Mouse (Mus musculus) telencephalon, adult 2 months (tissue): ENCODE measurements at regions not wholly inside any gene's neighbourhood (a gene's known extent, or its start where the extent isn't known, plus 50 kb on each side); places are given as distances from the start of the nearest gene placed in this dataset.
"Not testable (repeated sequence)": the region's sequence is repeated elsewhere in the genome, so short reads cannot be mapped to it uniquely, and the experiment has no call there.

Experiments used
- DNase-seq: peaks from one replicate; pipeline ENCODE4 v3.0.0-alpha.2; 2011; ENCODE audit warnings: low read depth, low spot score

DNA sequence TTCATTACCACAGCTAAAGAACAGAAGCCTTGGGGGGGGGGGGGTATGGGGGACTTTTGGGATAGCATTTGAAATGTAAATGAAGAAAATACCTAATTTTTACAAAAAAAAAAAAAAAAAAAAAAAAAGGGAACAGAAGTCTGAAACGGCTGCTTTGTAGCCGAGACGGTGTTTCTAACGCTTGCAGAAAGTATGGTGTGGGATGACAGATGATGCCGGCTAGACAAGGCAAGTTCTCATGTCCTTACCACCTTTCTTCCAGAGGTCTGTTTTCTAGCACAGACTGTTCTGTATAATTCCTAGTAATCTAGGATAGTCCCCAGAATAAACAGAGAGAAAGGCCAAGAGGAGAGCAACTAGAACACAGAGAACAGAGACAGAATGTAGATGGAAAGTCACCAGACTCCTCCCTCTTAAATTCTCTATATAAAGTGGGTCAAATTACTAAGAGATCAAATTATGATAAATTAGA is 67.2 kb upstream of the Chd2 start:
- DNase-seq: no peak

DNA sequence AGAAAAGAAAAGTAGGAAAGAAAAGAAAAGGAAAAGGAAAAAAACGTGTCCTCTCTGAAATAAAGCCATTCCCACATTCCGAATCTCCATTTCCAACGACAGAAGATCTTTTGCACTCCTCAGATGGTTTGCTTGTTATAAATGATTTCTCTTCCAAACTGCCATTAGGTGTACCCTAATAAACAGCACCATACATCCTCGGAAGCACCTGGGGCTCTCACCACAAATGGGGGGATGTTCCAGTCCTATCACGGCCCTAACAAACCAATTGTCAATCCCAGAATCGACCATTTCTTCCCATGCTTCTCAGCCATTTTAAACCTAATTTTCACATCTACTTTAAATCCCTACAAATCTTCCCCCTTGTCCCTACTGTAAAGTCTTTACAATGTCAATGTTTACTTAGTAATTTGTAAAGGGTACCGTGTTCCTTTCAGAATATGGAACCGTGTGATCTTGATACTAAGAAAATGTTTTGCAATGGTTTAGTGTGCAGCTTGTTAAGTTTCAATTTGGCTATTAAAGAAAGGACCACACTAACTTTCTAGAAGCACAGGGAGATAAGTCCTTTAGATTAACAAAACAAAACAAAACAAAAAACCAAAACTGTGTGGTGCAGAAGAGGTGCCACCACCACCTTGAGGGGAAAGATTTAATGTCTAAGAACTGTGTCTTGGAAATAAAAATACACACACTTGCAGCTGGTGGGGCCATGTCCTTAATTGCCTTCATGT is 66.6 kb upstream of the Chd2 start:
- DNase-seq: no peak

DNA sequence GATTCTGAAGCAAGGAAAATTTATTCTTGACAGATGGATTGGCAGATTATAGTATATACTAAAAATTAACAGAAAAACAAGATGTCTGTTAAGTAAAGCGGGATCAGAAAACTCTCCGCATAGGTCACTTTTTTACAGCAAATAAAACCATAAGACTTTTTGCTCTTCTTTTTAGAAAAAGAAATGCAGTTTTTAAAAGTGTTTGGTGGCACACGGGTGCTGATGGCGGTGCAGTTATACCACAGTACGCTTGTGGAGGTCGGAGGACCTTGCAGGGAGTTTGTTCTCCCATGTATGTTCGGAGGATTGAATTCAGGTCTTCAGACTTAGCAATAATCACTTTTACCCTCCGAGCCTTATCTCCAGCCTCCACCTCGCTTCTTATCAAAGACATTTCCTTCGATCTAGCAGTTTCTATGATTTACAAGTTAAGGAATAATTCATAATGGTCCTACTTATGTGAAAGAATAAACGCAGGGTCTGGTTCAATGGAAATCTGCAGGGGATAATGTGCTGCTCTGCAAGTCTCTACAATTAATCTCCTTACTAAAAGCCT is 65.9 kb upstream of the Chd2 start:
- no peak for DNase-seq

DNA sequence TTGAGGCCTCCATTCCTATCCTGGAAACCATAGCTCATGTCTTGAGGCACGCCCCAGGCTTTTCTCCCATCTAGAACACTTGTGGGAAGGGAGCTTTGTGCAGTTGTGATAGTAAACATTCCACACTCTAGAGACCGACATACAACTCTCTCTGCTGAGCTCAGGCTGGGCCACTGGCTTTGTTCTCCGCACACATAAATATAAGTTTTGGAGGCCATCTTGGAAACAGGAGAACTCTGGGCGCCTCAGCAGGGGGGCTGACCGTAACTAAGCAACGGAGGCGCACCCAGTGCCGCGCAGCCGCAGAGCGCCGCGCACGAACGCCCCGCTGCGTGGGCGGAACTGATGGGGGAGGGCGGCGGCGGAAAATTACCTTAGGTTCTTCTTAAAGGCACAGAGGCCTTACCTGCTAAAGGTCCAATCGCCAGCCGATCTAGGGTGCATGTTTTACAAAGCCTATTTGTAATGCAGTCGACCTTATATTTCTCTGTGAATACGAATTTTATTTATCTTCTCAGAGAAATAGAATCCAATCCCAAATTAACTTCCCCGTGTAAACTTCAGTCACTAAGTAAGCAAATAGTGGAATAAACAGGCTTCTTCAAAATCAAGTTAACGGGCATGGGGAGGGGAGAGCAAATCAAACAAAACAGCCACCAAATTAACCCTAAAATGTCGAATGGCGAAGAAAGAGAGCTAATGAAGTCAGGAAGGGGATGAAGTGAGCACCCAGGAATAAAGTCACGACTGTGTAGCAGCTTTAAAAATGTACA is 65.2 kb upstream of the Chd2 start:
- peak; percentile 88 for DNase-seq

DNA sequence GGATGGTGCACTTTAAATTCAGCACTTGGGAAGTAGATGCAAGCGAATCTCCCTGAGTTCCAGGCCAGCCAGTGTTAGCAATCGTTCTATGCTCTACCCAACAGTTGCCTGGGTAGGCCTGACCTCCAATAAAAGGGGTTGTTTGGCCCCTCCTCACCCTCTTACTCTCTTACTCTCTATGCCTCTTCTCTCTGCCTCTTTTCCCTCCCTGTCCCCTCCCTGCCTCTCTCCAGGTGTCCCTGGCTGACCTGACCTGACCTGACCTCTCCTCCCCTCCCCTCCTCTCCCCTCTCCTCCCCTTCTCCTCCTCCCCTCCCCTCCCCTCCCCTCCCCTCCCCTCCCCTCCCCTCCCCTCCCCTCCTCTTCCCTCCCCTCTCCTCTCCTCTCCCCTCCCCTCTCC is 63.0 kb upstream of the Chd2 start:
- DNase-seq: no peak

DNA sequence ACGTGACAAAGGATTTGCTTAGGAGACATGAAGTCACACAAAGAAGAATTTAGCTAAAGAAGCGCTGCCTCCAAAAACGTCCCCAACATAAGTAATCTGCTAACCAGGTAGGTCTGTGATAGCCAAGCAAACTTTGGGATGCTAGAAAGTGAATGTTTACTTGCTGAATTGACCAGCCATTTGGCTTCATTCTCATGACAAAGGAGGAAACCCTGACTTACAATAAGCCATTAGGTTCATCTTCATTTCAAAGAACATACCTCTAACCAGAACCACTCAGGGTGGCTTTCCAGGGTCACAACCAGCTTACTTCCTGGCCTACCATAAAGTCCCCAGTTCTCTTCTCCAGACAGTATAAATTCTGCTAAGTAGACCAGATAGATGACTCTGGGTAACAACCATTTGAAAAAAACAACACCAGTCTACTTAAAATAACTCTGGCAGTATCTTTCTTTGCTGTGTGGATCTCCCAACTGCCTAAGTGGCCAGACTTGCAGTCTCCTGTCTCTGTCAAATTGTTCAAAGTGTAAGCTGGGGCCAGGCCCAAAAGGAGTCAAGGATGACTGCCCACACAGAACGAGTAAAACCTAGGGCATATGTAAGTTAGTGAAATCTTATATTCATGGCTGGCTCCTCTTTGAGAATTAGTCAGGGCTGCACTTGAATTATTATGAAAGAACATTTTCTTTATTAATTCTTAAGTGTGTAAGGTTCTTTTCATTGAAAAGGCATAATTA is 61.4 kb upstream of the Chd2 start:
- no peak for DNase-seq

DNA sequence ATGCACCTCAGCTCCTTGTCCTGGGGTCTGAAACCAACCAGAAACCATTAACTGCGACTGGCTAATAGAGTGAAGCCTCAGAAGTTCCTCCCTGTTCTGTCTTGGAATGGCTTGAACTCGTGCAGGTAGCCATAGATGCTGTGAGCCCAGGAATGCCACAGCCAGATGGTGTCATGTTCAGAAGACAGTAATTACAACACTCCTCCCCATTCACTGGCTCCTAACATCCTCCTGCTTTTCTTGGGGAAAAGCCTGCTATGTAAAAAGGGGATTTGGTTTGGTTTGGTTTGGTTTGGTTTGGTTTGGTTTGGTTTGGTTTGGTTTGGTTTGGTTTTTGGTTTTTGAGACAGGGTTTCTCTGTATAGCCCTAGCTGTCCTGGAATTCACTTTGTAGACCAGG is 59.7 kb upstream of the Chd2 start:
- DNase-seq: no peak

DNA sequence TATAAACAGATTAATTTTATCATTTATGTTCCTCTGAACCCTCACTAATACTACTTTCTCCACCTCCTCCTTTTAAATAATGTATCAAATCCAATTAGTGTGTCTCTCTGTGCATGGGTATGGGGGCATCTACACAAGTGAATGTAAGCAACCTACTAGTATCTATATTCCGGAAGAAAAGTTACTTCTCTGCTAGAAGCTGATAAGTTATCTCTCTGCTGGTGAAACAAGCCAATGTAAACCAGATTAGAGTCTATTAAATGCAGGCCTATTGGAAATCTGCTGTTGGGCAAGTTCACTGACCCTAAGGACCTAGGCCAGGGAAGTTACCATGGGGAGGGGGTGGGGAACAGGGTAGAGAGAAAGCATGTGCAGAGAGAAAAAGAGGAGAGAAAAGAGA is 59.1 kb upstream of the Chd2 start:
- DNase-seq: no peak

DNA sequence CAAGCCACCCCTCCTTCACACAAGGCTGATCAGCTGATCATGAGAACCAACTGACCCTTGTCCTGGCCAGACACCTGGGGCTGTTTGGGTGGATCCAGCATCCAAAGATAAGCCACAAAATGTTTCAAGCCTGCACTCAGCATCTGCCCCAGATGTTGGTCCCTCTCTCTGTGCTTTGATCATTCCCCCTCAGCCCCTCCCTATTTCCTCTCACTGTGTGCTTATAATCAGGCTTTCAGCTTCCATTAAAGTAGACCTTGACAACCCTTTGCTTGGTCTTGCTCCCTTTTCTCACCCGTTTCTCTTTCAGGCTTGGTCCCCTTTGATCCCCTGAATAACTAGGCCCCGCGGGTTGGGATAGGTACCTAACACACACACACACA is 58.4 kb upstream of the Chd2 start:
- not testable (repeated sequence) for DNase-seq

DNA sequence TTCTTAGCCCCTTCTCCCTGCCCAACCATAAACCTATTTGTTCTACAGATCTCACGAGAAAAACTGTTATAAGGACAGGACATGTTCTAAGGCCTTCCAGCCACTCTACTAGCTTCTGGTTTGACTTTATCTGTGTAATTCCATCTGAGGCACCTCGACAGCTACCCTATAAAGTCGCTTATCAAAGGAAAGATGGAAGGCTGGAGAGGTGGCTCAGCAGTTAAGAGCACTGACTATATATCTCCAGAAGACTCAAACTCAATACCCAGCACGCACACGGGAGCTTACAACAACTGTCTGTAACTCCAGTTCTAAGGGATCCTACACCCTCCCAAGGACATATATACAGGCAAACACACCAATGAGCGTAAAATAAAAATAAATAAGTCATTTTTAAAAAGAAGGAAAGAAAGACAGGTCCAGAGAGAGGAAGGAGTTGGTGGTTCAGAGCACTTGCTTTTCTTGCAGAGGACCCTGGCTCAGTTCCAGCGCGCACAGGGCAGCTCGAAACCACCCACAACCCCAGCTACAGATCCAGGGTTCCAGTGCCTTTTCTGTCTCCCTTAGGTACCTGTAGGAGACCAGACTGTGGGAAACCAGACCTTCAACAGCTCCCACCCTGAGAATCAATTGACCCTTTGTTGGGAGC is 57.8 kb upstream of the Chd2 start:
- no peak for DNase-seq

DNA sequence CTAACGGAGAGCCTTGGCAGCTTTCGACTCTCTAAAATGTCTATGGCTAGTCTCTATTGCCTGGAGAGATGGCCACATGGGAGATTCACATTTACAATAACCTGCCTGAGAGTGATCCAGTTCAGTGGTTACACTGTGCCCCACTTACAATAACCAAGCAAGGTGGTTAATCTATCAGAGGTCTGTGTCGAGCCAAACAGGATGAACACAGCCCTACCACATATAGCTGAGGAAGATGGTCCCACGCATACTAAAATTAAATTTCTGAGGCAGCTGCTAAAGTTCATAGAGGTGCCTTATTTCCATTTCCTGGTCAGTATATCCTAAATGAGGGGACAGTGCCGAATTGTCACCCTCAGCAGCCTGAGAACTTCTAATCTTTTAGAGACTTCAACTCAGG is 56.3 kb upstream of the Chd2 start:
- DNase-seq: no peak

DNA sequence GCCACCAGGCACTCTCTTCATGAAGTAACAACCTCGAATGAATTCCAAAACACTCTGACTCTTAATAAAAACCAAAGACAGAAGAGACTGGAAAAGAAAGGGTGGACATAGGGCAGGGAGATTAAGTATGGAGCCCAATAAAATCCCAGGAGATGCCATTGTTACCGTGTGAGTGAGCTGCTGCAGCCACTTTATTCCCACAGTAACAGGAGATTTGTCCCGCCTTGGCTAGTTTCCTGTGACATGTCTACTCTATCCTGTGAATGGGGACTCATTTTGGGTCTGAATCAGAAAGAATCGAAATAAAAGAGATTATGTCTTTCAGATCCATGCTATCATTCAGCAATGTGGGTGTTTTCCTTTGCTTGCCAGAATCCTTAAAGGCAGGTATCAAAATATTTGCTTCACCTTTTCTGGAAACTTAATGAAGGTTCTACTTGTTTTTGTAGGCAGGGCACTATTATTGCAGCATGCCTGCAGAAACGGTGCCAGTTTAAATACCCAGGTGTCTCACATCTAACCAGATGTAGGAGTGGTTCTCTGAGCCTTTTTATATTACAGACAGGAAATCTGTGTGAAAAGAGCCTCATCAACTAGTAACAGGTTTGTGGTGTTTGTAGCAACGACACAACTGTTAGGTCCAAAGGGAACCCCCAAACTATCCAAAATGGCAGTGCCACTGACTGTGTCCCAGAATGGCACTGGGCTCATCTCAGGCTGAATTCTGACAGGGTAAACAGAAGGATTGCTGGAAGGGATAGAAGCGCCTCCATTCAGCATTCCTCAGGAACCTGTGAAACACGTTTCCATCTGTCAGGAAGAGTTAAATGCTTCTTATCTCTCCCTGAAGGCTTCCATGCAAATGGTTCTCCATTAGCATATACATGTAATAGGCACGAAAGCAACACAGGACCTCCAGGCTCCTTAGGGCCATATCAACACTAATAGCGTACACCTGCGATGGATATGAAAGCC is 55.5 kb upstream of the Chd2 start:
- DNase-seq: no peak

DNA sequence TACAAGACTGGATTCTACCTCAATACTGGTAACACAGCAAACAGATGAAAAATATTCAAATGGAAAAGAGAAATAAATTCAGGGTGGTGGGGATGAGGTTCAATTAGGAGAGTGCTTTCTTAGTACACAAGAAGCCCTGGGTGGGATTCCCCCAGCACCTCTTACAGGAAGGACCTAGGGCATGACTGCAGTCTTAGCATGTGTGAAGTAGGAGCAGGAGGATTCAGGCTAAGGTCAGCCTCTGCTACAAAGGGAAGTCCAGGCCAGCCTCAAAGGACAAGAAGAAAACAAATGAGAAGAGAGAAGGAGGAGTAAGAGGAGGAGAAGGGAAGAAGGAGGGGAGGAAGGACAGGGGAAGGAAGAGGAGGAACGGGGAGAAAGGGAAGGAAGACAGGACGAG is 54.8 kb upstream of the Chd2 start:
- no peak for DNase-seq

DNA sequence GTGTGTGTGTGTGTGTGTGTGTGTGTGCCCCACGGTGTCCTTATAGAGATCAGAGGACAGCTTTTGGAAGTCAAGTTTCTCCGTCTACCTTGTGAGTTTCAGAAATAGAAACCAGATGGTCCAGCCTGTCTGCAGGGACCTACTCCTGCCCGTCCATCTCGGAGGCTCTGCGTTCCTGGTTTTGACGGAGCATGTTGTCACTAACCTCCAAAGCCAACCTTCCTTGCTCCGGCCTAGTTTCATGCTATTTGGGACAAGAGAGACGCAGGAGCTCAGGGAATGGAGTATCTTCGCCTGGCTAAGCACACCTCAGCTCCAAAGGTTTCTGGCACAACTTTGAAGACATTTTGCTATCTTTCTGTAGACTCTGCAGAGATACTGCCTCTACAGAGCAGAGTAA is 54.2 kb upstream of the Chd2 start:
- no peak for DNase-seq

DNA sequence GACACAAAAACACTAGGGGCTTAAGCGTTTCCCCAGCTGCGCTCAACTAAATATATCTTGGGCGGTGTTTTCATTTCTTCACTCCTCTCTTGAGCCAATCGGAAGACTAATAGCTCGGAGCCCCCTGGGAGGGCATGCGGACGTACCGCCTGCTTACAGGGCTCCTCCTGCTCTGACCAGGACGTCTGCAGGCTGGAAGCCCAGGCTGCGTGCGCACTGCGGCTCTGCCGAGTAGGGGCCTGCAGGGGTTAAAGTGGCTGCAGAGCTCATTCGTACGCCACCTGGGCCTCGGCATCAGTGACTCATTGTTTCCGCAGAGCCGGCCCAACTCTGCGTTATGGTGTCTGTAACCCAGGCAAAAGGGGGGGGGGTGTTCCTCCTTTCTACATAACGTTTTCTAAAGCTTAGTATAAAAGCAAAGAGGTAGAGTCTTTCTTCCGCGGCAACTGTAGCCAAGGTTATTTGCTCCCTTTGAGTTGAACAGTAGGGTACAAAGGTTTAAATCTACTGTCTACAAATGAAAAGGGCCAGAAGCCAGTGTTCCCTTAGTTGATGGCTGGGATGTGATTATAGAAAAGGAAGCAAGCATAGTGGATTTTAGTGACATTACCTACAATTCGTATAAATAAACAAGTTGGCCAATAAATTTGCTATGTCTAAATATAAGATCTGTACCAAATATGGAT is 53.7 kb upstream of the Chd2 start:
- peak; percentile 88 for DNase-seq

DNA sequence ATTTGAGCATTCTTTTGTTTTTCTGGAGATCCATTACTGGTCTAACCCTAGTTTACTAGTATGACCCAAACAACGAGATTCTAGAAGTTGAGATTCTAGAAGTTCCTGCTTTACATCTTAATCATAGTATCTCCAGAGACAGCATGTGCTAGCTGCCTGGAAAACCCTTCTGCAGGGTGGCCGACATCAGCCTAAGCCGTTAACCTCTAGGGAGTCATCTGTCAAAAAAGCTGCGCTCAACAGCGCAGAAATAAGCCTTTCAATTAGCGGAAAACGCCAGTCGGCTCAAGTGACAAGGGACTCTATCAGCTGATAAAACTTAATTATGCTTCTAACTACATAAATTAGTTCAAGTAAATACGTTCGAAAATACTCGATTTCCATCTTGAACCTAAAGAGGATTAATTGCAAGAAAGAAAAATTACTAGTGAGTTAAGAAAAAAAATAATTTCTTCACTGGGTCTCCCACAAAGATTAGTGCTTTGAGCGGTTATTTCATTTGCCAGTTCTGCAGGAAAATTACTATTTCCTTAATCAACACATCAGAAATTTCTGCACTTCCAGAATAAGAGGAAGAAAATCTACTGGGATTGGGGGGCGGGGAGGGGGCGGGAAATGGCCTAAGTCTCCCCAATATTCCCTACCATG is 53.0 kb upstream of the Chd2 start:
- no peak for DNase-seq

DNA sequence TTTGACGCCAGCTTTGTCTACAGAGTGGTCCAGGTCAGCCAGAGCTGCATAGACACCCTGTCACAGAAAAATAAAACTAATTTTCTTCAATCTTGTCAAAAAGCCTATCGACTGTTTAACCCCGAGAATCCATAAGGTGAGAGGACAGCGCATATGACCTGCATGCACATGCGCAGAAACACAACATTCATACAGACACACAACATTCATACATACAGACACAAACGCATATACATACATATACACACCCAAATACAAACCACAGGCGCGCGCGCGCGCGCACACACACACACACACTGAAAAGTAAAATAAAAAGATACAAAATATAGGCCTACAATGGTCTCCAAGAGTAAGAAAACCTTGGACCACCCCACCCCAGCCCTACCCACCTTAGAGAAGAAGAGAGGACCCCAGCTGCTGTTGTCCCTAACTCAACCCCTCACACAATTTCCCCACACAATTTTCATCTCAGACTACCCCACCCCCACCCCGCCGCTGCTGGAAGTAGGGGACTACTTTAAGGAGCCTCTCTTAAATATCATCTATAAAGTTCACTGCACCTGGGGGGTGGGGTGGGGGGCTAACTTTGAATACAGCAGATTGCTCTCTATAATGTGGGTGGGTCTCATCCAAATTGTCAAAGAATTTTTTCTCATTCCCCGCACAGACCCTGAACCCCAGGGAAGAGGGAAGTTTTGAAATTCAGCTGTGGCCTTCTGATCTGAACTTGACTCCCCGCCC is 52.2 kb upstream of the Chd2 start:
- DNase-seq: no peak

DNA sequence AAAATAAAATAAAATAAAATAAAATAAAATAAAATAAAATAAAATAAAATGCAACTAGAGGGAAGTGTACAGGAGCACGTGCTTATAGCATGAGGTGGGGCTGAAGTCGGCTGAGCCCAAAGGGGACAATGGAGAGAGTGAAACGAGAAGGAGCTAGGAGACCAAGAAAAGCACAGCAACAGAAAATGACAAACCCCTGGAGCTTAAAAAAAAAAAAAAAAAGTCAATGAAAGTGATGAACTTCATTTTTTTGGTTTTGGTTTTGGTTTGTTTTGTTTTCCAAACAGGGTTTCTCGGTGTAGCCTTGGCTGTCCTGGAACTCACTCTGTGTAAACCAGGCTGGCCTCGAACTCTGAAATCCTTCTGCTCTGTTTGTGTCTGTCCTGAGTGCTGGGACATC is 51.2 kb upstream of the Chd2 start:
- no peak for DNase-seq
